ENCODE assay signal across 9 mouse cellular contexts in genomic region chr16:18148208-18148876, GRCm38 (mm10). TPM values are rescaled to one million over a fixed set of nuclear protein-coding genes. Genes with fewer than 3 reads are reported as not detected.
DNase-seq lines count a peak whose midpoint lies in the region; ATAC-seq and TF ChIP-seq lines count a peak whose summit lies in the region.
"Had no signal": no experiment of that assay in that cellular context is flagged by ENCODE, and none has a peak within 500 bp of the region (broad histone marks: within the 10 kb centered on the region; RNA-seq: fewer than 3 reads in every experiment).

No protein-coding gene starts in this region.

- H3K4me1 ChIP-seq in CH12.LX (ENCODE audit: control insufficient read depth in 1 of 2, insufficient read depth in 2 of 2), result peaks cover 0 to 20% of the 10 kb centered on the region in 2 experiments; a peak in 2 of 4 replicates
- H3K4me1 ChIP-seq in forebrain, embryonic 16.5 days (replicated peaks; ENCODE audit: control insufficient read depth, insufficient read depth, low read length), result peaks cover 44% of the 10 kb centered on the region
- peaks cover 46% of the 10 kb centered on the region for H3K4me1 ChIP-seq in midbrain, embryonic 10.5 days

- TF ChIP-seq RAD21 in CH12.LX (IDR thresholded peaks at IDR 0.05; ENCODE audit: low read depth, low read length), result no peak

- in situ Hi-C loops in CH12.LX (cut with MboI; ENCODE audit: low pct_ligation_motif_present, low pct_unique_long_range_greater_than_20kb, low sequenced_read_pairs), result no loop called here

- no peak overlapping the region for H3K4me3 ChIP-seq in CH12.LX (replicated peaks in 1 of 3; ENCODE audit: low read depth in 2 of 3, low read length in 2 of 3, poor library complexity in 1 of 3)
- no peak overlapping the region for H3K4me3 ChIP-seq in forebrain, embryonic 16.5 days (replicated peaks; ENCODE audit: low read length)
- peak overlapping the region; percentile 23 for H3K4me3 ChIP-seq in midbrain, embryonic 10.5 days
- H3K4me3 ChIP-seq: erythroblast, embryonic 14.5 days had no signal

- no peaks in the 10 kb centered on the region for H3K79me2 ChIP-seq in CH12.LX (replicated peaks; ENCODE audit: control insufficient read depth, extremely low read depth, insufficient read depth, poor library complexity, severe bottlenecking)

- H3K27ac ChIP-seq in CH12.LX (ENCODE audit: insufficient read depth, low read depth), result no peak overlapping the region
- no peak overlapping the region for H3K27ac ChIP-seq in forebrain, embryonic 16.5 days (ENCODE audit: low read length)
- peak overlapping the region; percentile 66 for H3K27ac ChIP-seq in midbrain, embryonic 10.5 days (replicated peaks)

- peaks cover 95% of the 10 kb centered on the region for H3K27me3 ChIP-seq in CH12.LX (replicated peaks)
- no peaks in the 10 kb centered on the region for H3K27me3 ChIP-seq in forebrain, embryonic 16.5 days (replicated peaks; ENCODE audit: control insufficient read depth, insufficient read depth, low read length)
- peaks cover 14% of the 10 kb centered on the region for H3K27me3 ChIP-seq in midbrain, embryonic 10.5 days (ENCODE audit: low read depth, poor library complexity, severe bottlenecking)

- TF ChIP-seq CTCF in CH12.LX (conservative IDR thresholded peaks at IDR 0.05 in 1 of 2, IDR thresholded peaks at IDR 0.05 in 1 of 2; ENCODE audit: low read depth in 2 of 2, low read length in 2 of 2), result no peak

- H3K9ac ChIP-seq in CH12.LX (ENCODE audit: insufficient read depth, low read depth), result no peak overlapping the region
- H3K9ac ChIP-seq in forebrain, embryonic 16.5 days (replicated peaks; ENCODE audit: low read depth, low read length), result no peak overlapping the region; the same call in 1 of the 2 replicates

- no peak for TF ChIP-seq EP300 in CH12.LX (IDR thresholded peaks at IDR 0.05; ENCODE audit: low read length)

- peak; percentile 10 for DNase-seq in CH12.LX (ENCODE audit: extremely low read depth)
- DNase-seq in midbrain, embryonic 10.5 days (ENCODE audit: low spot score), result peak; percentile 57
- DNase-seq in adrenal gland, postnatal 14 days, result no peak
- DNase-seq in gastrocnemius, postnatal 4 days (ENCODE audit: low spot score in 2 of 2), result no peak
- DNase-seq in frontal cortex, adult 2 months (ENCODE audit: extremely low spot score in 1 of 2, low spot score in 1 of 2), result no peak
- DNase-seq in kidney, postnatal 10 days, result no peak

- no peaks in the 10 kb centered on the region for H3K9me3 ChIP-seq in CH12.LX (replicated peaks; ENCODE audit: low read length)
- H3K9me3 ChIP-seq in forebrain, embryonic 16.5 days (ENCODE audit: control insufficient read depth, low read length), result no peaks in the 10 kb centered on the region
- no peaks in the 10 kb centered on the region for H3K9me3 ChIP-seq in midbrain, embryonic 10.5 days (replicated peaks)

- TF ChIP-seq POLR2A in CH12.LX (IDR thresholded peaks at IDR 0.05; ENCODE audit: low read depth, low read length), result no peak

- no peak overlapping the region for H3K4me2 ChIP-seq in CH12.LX (ENCODE audit: insufficient read depth, low read depth, poor library complexity, severe bottlenecking)
- H3K4me2 ChIP-seq in forebrain, embryonic 16.5 days (ENCODE audit: low read length), result no peak overlapping the region

- ATAC-seq in common myeloid progenitor, adult 5-6 weeks (replicated peaks; ENCODE audit: low read depth, poor library complexity, severe bottlenecking), result peak; percentile 65
- peak; percentile 81 for ATAC-seq in forebrain, embryonic 16.5 days

- 5% methylated on average over 6 of the region's 6 CpGs for WGBS in forebrain, embryonic 16.5 days
- WGBS in midbrain, embryonic 10.5 days, result 9% methylated on average over 6 of the region's 6 CpGs

- dilution Hi-C loops in CH12.LX (cut with MboI; ENCODE audit: extremely low pct_ligation_motif_present, extremely low pct_unique_long_range_greater_than_20kb, low sequenced_read_pairs), result no loop called here

- H3K36me3 ChIP-seq in CH12.LX (replicated peaks in 1 of 2; ENCODE audit: control insufficient read depth in 1 of 2, insufficient read depth in 1 of 2, low read length in 1 of 2), result no peaks in the 10 kb centered on the region
- no peaks in the 10 kb centered on the region for H3K36me3 ChIP-seq in forebrain, embryonic 16.5 days (ENCODE audit: control insufficient read depth, insufficient read depth)
- no peaks in the 10 kb centered on the region for H3K36me3 ChIP-seq in midbrain, embryonic 10.5 days

TF ChIP-seq in CH12.LX, 34 proteins besides CTCF, POLR2A, EP300 and RAD21:
- no peak for TF ChIP-seq GABPA (IDR thresholded peaks at IDR 0.05; ENCODE audit: insufficient replicate concordance, low read depth, low read length)

RNA-seq across cellular contexts. Expression of gene Rtn4r, which starts 20.9 kb away (rescaled TPM):
- not detected in 2 replicates for total RNA-seq in CH12.LX (2012; rRNA removed)
- not detected in 2 replicates for total RNA-seq in CH12.LX (2014; rRNA removed)
- polyA plus RNA-seq in CH12.LX (2012; ENCODE audit: insufficient read length, low read depth), result not detected in 2 replicates
- total RNA-seq in common myeloid progenitor, adult 5-6 weeks (2017), result 1.3 and 2.6 TPM in 2 replicates
- 21.7 and 24.4 TPM in 2 replicates for polyA plus RNA-seq in forebrain, embryonic 16.5 days (2015; fragmentation: Nextera tagmentation; extraction: Ambion mirVana)
- polyA plus RNA-seq in midbrain, embryonic 10.5 days (2016; fragmentation: Nextera tagmentation; extraction: Ambion mirVana), result 1.8 and 2.2 TPM in 2 replicates
- total RNA-seq in adrenal gland, postnatal 14 days (2021), result 0.33 and 0.86 TPM in 2 replicates
- 1 to 10 TPM; 1.2 to 1.4 TPM for total RNA-seq in gastrocnemius, postnatal 4 days (2021)
- polyA plus RNA-seq in frontal cortex, adult 2 months (2012; rRNA removed), result 125 and 142 TPM in 2 replicates

RNA-seq across cellular contexts. Expression of gene Prodh, which starts 58.3 kb away (rescaled TPM):
- 13.0 and 17.0 TPM in 2 replicates for total RNA-seq in CH12.LX (2012; rRNA removed)
- total RNA-seq in CH12.LX (2014; rRNA removed), result 1.3 and 2.1 TPM in 2 replicates
- polyA plus RNA-seq in CH12.LX (2012; ENCODE audit: insufficient read length, low read depth), result 1.4 and 1.7 TPM in 2 replicates
- total RNA-seq in common myeloid progenitor, adult 5-6 weeks (2017), result 48.6 and 59.7 TPM in 2 replicates
- polyA plus RNA-seq in forebrain, embryonic 16.5 days (2015; fragmentation: Nextera tagmentation; extraction: Ambion mirVana), result 4.1 and 4.2 TPM in 2 replicates
- polyA plus RNA-seq in midbrain, embryonic 10.5 days (2016; fragmentation: Nextera tagmentation; extraction: Ambion mirVana), result 13.0 and 15.1 TPM in 2 replicates
- total RNA-seq in adrenal gland, postnatal 14 days (2021), result 37.6 and 37.9 TPM in 2 replicates
- 1 to 10 TPM; 3.1 to 3.7 TPM for total RNA-seq in gastrocnemius, postnatal 4 days (2021)
- polyA plus RNA-seq in frontal cortex, adult 2 months (2012; rRNA removed), result 54.6 and 55.5 TPM in 2 replicates

Comparison
In these comparisons a context has a peak if more than half of its experiments do, and no peak if none do; other contexts are left out.
1. DNase-seq: peak in CH12.LX (single experiment) and midbrain, embryonic 10.5 days (single experiment); none in adrenal gland, postnatal 14 days (single experiment), gastrocnemius, postnatal 4 days (0 of 2), frontal cortex, adult 2 months (0 of 2) and kidney, postnatal 10 days (single experiment).